Mouse (Mus musculus): ENCODE results near the gene Klrg1. TPM values are rescaled to one million over a fixed set of nuclear protein-coding genes. Genes with fewer than 3 reads are reported as not detected.

Klrg1 gene
- polyA plus RNA-seq (2015; fragmentation: Nextera tagmentation; extraction: Ambion mirVana), result 0.42 and 0.43 TPM in 2 replicates

- ATAC-seq (replicated peaks), result no peak
- Histone ChIP-seq H3K4me3 (no peak within 1 kb of the TSS), H3K27ac (replicated peaks) (no peak within 1 kb of the TSS), H3K27me3 (no peaks in the 10 kb centered on the region), H3K36me3 (no peaks in the 10 kb centered on the region), H3K4me2 (replicated peaks) (no peak within 1 kb of the TSS), H3K9me3 (no peaks in the 10 kb centered on the region), H3K4me1 (no peaks in the 10 kb centered on the region), H3K9ac (replicated peaks) (no peak within 1 kb of the TSS)
- 87% methylated on average over 6 of the region's 6 CpGs for WGBS
Observed at GRCm38 (mm10) chr6:122282782-122283181, at the start of gene Klrg1. Klrg1 (minus strand) TSS chr6:122282882.

GRCm38 (mm10) chr6:122325361-122325975 is 42.8 kb upstream of the Klrg1 start:
- ATAC-seq (replicated peaks), result no peak
- no peaks in the 10 kb centered on the region for H3K27me3 ChIP-seq
- H3K27ac ChIP-seq (replicated peaks), result no peak overlapping the region
- no peaks in the 10 kb centered on the region for H3K4me1 ChIP-seq
- no peak overlapping the region for H3K4me3 ChIP-seq
- H3K9me3 ChIP-seq, result no peaks in the 10 kb centered on the region
- peaks cover 66% of the 10 kb centered on the region for H3K36me3 ChIP-seq
- no peak overlapping the region for H3K9ac ChIP-seq (replicated peaks)
- 91% methylated on average over 6 of the region's 6 CpGs for WGBS
- H3K4me2 ChIP-seq (replicated peaks), result no peak overlapping the region

GRCm38 (mm10) chr6:122318726-122319125 is 36.0 kb upstream of the Klrg1 start:
- peaks cover 87% of the 10 kb centered on the region for H3K36me3 ChIP-seq
- H3K4me3 ChIP-seq, result no peak overlapping the region
- no peak overlapping the region for H3K4me2 ChIP-seq (replicated peaks)
- H3K9ac ChIP-seq (replicated peaks), result no peak overlapping the region
- 89% methylated on average over 1 of the region's 1 CpGs for WGBS
- H3K27me3 ChIP-seq, result no peaks in the 10 kb centered on the region
- no peak overlapping the region for H3K27ac ChIP-seq (replicated peaks)
- H3K4me1 ChIP-seq, result no peaks in the 10 kb centered on the region
- H3K9me3 ChIP-seq, result no peaks in the 10 kb centered on the region
- ATAC-seq (replicated peaks), result no peak

- H3K9ac ChIP-seq (replicated peaks), result peak overlapping the region; percentile 78; the same call in 1 of the 2 replicates
- H3K27ac ChIP-seq (replicated peaks), result no peak overlapping the region
- H3K4me3 ChIP-seq, result peak overlapping the region; percentile 74; the same call in 1 of the 2 replicates
- no peaks in the 10 kb centered on the region for H3K27me3 ChIP-seq
- peak overlapping the region; percentile 73 for H3K4me2 ChIP-seq (replicated peaks)
- H3K9me3 ChIP-seq, result no peaks in the 10 kb centered on the region
- H3K36me3 ChIP-seq, result peaks cover 31% of the 10 kb centered on the region
- WGBS, result 77% methylated on average over 5 of the region's 5 CpGs
- peaks cover 26% of the 10 kb centered on the region for H3K4me1 ChIP-seq
- no peak for ATAC-seq (replicated peaks)
Observed at GRCm38 (mm10) chr6:122310187-122310820, 27.6 kb upstream of the Klrg1 start.

- H3K27me3 ChIP-seq, result no peaks in the 10 kb centered on the region
- no peaks in the 10 kb centered on the region for H3K9me3 ChIP-seq
- WGBS, result 12% methylated on average over 11 of the region's 11 CpGs
- H3K36me3 ChIP-seq, result peaks cover 24% of the 10 kb centered on the region
- ATAC-seq (replicated peaks), result no peak
- H3K4me1 ChIP-seq, result peaks cover 26% of the 10 kb centered on the region
- H3K4me3 ChIP-seq, result peak overlapping the region; percentile 74
- peak overlapping the region; percentile 78 for H3K9ac ChIP-seq (replicated peaks)
- H3K4me2 ChIP-seq (replicated peaks), result peak overlapping the region; percentile 73
- 0 out of 2 replicates have a peak overlapping the region, but pooled peaks have one; percentile 71 for H3K27ac ChIP-seq (replicated peaks)
Observed at GRCm38 (mm10) chr6:122309446-122309960, 26.8 kb upstream of the Klrg1 start.

- Histone ChIP-seq H3K4me3 (peak within 1 kb of the TSS; percentile 74), H3K4me1 (peaks cover 26% of the 10 kb centered on the region), H3K27me3 (no peaks in the 10 kb centered on the region), H3K36me3 (peaks cover 16% of the 10 kb centered on the region), H3K4me2 (replicated peaks) (peak within 1 kb of the TSS; percentile 73), H3K27ac (replicated peaks) (peak within 1 kb of the TSS; percentile 71), H3K9me3 (no peaks in the 10 kb centered on the region), H3K9ac (replicated peaks) (peak within 1 kb of the TSS; percentile 78)
- ATAC-seq (replicated peaks), result peak; percentile 99
- whole genome bisulfite sequencing, result under 1% methylated on average over 49 of the region's 49 CpGs
Observed at GRCm38 (mm10) chr6:122308505-122309393, 26.1 kb upstream of the Klrg1 start, which contains the start of gene M6pr. M6pr (plus strand) TSS chr6:122308720.

GRCm38 (mm10) chr6:122308136-122308504 is 25.4 kb upstream of the Klrg1 start:
- Histone ChIP-seq H3K4me3 (peak overlapping the region; percentile 74), H3K27ac (replicated peaks) (peak overlapping the region; percentile 33; the same call in 1 of the 2 replicates), H3K9me3 (no peaks in the 10 kb centered on the region), H3K4me2 (replicated peaks) (peak overlapping the region; percentile 14; the same call in 1 of the 2 replicates), H3K36me3 (peaks cover 10% of the 10 kb centered on the region; the same call in 1 of the 2 replicates), H3K4me1 (peaks cover 26% of the 10 kb centered on the region), H3K27me3 (no peaks in the 10 kb centered on the region), H3K9ac (replicated peaks) (no peak overlapping the region)
- no peak; the same call in 1 of the 2 replicates for ATAC-seq (replicated peaks)
- WGBS, result 62% methylated on average over 6 of the region's 6 CpGs

- 84% methylated on average over 4 of the region's 4 CpGs for WGBS
Observed at GRCm38 (mm10) chr6:122306707-122307106, 24.0 kb upstream of the Klrg1 start.

GRCm38 (mm10) chr6:122304790-122305555 is 22.3 kb upstream of the Klrg1 start:
- WGBS, result 84% methylated on average over 12 of the region's 12 CpGs
- Histone ChIP-seq H3K4me2 (replicated peaks) (no peak overlapping the region), H3K9me3 (no peaks in the 10 kb centered on the region), H3K4me1 (peaks cover 12% of the 10 kb centered on the region), H3K27me3 (no peaks in the 10 kb centered on the region), H3K36me3 (no peaks in the 10 kb centered on the region), H3K27ac (replicated peaks) (no peak overlapping the region), H3K9ac (replicated peaks) (no peak overlapping the region), H3K4me3 (no peak overlapping the region)
- ATAC-seq (replicated peaks), result no peak

More at GRCm38 (mm10) chr6:122306707-122307106, 24.0 kb upstream of the Klrg1 start:
- Histone ChIP-seq H3K4me2 (replicated peaks) (no peak overlapping the region), H3K27me3 (no peaks in the 10 kb centered on the region), H3K4me3 (no peak overlapping the region), H3K9ac (replicated peaks) (no peak overlapping the region), H3K27ac (replicated peaks) (no peak overlapping the region), H3K36me3 (no peaks in the 10 kb centered on the region), H3K4me1 (peaks cover 26% of the 10 kb centered on the region), H3K9me3 (no peaks in the 10 kb centered on the region)
- no peak for ATAC-seq (replicated peaks)

- H3K4me1 ChIP-seq, result peaks cover 5% of the 10 kb centered on the region
- no peak overlapping the region for H3K4me2 ChIP-seq (replicated peaks)
- no peak for ATAC-seq (replicated peaks)
- no peaks in the 10 kb centered on the region for H3K9me3 ChIP-seq
- H3K27me3 ChIP-seq, result no peaks in the 10 kb centered on the region
- WGBS, result 39% methylated on average over 6 of the region's 6 CpGs
- no peak overlapping the region for H3K9ac ChIP-seq (replicated peaks)
- no peaks in the 10 kb centered on the region for H3K36me3 ChIP-seq
- no peak overlapping the region for H3K27ac ChIP-seq (replicated peaks)
- no peak overlapping the region for H3K4me3 ChIP-seq
Observed at GRCm38 (mm10) chr6:122304355-122304754, 21.7 kb upstream of the Klrg1 start.

GRCm38 (mm10) chr6:122303526-122303925 is 20.8 kb upstream of the Klrg1 start:
- no peak overlapping the region for H3K27ac ChIP-seq (replicated peaks)
- peaks cover 4% of the 10 kb centered on the region for H3K4me1 ChIP-seq
- WGBS, result 80% methylated on average over 9 of the region's 9 CpGs
- no peak overlapping the region for H3K4me3 ChIP-seq
- ATAC-seq (replicated peaks), result no peak
- H3K27me3 ChIP-seq, result no peaks in the 10 kb centered on the region
- H3K9me3 ChIP-seq, result no peaks in the 10 kb centered on the region
- H3K9ac ChIP-seq (replicated peaks), result no peak overlapping the region
- no peaks in the 10 kb centered on the region for H3K36me3 ChIP-seq
- no peak overlapping the region for H3K4me2 ChIP-seq (replicated peaks)
